Mouse (Mus musculus) forebrain, postnatal 0 days (tissue): ENCODE data around the gene Samd14. TPM values are rescaled to one million over a fixed set of nuclear protein-coding genes. Genes with fewer than 3 reads are reported as not detected.

Experiments used
- ATAC-seq: fragments of 200-750 bp; cut with Nextera tagmentation; 2 replicates; pipeline ENCODE4 v1.8.0; 2017; ENCODE audit warnings: mild to moderate bottlenecking, moderate library complexity
- DNase-seq: peaks from one replicate; pipeline ENCODE4 v3.0.0-alpha.2; 2015
- H3K27ac ChIP-seq: fragments of 300-500 bp; sonication (generic); 2 replicates; pipeline ENCODE4 v1.5.1; 2014; ENCODE audit warnings: low read depth, mild to moderate bottlenecking, antibody characterized with exemption, low read length, moderate library complexity, mixed read lengths
- H3K27me3 ChIP-seq: fragments of 300-500 bp; sonication (generic); 2 replicates; pipeline ENCODE4 v1.6.1; 2014; ENCODE audit warnings: mild to moderate bottlenecking, low read length, mixed read lengths; ENCODE audit not compliant: insufficient read depth
- H3K36me3 ChIP-seq: fragments of 300-500 bp; sonication (generic); 2 replicates; pipeline ENCODE4 v1.6.1; 2014; ENCODE audit warnings: mild to moderate bottlenecking, moderate library complexity; ENCODE audit not compliant: insufficient read depth
- H3K4me1 ChIP-seq: fragments of 300-500 bp; sonication (generic); 2 replicates; pipeline ENCODE4 v1.6.1; 2014; ENCODE audit warnings: antibody characterized with exemption; ENCODE audit not compliant: insufficient read depth
- H3K4me2 ChIP-seq: fragments of 300-500 bp; sonication (generic); 2 replicates; pipeline ENCODE4 v1.6.1; 2014; ENCODE audit warnings: low read depth, mild to moderate bottlenecking, moderate library complexity
- H3K4me3 ChIP-seq: fragments of 300-500 bp; sonication (generic); 2 replicates; pipeline ENCODE4 v1.5.1; 2014; ENCODE audit warnings: low read depth, low read length, mixed read lengths
- H3K9ac ChIP-seq: fragments of 300-500 bp; sonication (generic); 2 replicates; pipeline ENCODE4 v1.6.1; 2014; ENCODE audit warnings: mild to moderate bottlenecking
- H3K9me3 ChIP-seq: fragments of 300-500 bp; sonication (generic); 2 replicates; pipeline ENCODE4 v1.6.1; 2016; ENCODE audit warnings: low read length
- CTCF ChIP-seq: sonication (generic); IDR thresholded peaks from 2 replicates; pipeline ENCODE4 v1.5.1; 2016; ENCODE audit warnings: antibody characterized with exemption, control low read depth, low read depth
- WGBS: fragments of 180-500 bp; shearing (Covaris S2); extraction: QIAGEN DNeasy Blood & Tissue Kit; methylation state at CpG from one replicate; pipeline ENCODE4 v1.1.7; 2014; 5-methylcytosine and 5-hydroxymethylcytosine counted together
- polyA plus RNA-seq: library from polyadenylated mRNA; unstranded; fragments of >200 nt; fragmentation: Nextera tagmentation; extraction: Ambion mirVana; gene quantifications from 2 replicates; pipeline ENCODE4 v1.2.1, GENCODE M21; 2015
- total RNA-seq: library from RNA; depleted of rRNA; stranded (reverse); fragments of >200 nt; gene quantifications from 2 replicates; pipeline ENCODE4 v1.2.3, GENCODE M21; 2014

Samd14 gene
- total and polyA plus RNA-seq, 2 experiments from 2014 or later = 130 to 150 TPM

DNA sequence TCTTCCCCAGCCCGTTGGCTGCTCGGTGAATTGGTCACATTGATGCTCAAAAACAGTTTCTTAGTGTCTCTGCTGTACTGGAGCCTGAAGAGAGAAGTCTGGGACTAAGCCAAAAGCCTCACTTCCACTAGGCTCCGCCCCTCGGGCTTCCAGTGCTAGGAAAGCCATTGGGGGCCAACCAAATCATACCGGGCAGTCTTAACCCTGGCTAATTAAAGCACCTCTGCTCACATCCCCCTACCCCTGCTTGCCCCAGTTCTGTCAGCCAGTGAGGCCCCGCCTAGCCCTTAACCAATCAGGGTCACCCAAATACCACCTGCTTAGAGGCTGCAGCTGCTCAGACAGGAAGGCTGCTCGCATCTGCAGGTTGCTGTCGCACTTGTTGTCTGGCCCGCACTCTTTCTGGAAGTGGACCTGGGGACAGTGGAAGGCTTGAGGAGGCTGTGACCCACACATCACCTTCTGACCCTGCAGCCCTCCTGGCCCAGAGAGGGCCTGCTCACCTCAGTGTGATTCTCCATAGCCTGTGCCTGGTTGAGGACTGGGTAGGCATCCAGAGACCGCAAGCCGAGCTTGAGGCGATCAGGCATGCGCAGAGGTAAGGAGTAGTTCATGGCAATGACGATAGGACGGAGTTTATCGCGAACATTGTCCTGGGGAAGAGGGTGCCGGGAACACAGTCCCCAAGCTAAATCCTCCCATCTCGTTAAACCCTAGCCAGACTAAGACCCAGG lies 47.3 kb downstream of the Samd14 start:
- H3K4me2 ChIP-seq = peak overlapping the region; percentile 33
- DNase-seq = peak; percentile 39
- peaks cover 17% of the 10 kb centered on the region; the same call in 1 of the 2 replicates for H3K36me3 ChIP-seq

DNA sequence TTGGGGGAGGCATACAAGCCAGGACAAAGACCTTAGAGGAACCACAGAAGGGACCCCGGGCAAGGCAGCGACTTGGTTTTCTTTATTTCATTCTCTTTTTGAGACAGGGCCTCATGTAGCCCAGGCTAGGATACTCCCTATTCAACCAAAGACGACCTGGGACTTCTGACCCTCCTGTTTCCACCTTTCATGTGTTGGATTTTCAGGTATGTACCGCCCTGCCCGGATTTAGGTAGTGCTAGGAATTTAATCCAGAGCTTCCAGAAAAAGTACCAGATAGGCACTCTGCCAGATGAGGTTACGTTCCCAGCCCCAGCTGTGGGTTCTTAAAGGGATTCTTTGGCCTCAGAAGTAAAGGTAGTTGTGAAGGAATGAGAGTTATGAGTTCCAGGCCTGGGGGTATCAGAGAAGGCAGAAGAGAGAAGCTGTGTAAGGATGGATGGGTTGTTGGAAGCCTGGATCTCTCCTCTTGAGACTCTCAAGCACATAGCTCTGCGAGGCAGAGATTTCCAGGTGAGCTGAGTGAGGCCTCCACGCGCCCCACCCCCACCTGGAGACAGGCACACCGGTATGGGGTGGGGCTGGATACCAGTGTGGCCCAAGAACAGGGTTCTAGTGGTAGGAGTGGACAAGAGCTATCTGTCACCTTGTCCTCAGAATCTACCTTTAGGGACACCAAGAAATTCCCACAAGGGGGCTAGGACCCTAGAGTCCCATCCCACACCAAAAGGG lies 59.7 kb downstream of the Samd14 start:
- Histone ChIP-seq H3K9me3 (no peaks in the 10 kb centered on the region), H3K27ac (no peak overlapping the region), H3K27me3 (peaks cover 4% of the 10 kb centered on the region; the same call in 1 of the 2 replicates), H3K9ac (no peak overlapping the region), H3K4me1 (no peaks in the 10 kb centered on the region), H3K36me3 (no peaks in the 10 kb centered on the region), H3K4me3 (no peak overlapping the region), H3K4me2 (no peak overlapping the region)
- ATAC-seq = no peak
- 88% methylated on average over 10 of the region's 10 CpGs for WGBS
- DNase-seq = no peak
- no peak for TF ChIP-seq CTCF

More for the DNA sequence above, 47.3 kb downstream of the Samd14 start:
- no peaks in the 10 kb centered on the region for H3K27me3 ChIP-seq
- H3K9ac ChIP-seq = peak overlapping the region; percentile 2; the same call in 1 of the 2 replicates
- 0 out of 2 replicates have a peak overlapping the region, but pooled peaks have one; percentile 9 for H3K4me3 ChIP-seq
- WGBS = 19% methylated on average over 19 of the region's 19 CpGs
- no peak overlapping the region for H3K27ac ChIP-seq
- H3K9me3 ChIP-seq = no peaks in the 10 kb centered on the region
- no peaks in the 10 kb centered on the region for H3K4me1 ChIP-seq
- TF ChIP-seq CTCF = no peak
- ATAC-seq = peak; percentile 65

DNA sequence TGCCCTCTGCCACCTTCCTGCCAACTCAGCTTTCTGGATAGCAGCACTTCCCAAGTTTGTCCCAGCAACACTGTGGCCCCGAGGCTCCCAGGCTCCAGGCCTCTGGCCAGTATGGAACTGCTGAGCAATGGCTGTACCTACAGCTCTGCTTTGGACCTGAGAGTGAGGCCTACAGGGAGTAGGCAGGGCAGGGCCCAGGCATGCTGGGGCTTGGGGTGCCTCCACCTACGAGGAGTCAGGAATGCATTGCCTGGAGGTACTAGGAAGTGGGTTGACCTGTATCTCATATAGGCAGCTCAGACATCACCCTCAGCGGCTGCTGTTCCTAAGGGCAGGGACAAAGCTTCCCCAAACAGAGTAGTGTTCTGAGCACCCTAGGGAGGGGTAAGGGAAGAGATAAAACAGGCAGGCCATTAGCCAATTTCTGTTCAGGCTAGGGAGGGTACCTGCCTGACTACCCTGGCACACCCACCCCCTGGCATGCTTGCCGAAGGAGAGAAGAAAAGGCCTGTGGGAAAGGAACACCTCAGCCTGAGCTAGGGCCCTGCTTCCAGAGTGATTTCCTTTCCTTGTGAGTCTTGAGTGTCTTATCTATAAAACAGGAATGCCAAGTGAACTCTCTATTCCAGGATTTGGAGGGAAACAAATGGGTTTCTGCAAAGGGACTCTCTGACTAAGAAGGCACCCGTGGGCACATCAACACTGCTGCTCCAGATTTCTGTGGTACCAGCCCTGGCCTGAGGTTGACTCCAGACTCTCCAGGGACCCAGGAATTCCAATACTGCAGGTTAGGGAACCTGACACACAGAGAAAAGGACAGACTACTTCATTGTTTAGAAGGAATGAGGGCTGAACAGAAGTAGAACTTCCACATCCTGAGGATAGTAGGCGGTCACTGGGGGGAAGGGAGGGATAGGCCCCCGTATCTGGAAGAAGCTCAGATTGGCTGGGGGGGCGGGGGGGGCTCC lies 60.7 kb downstream of the Samd14 start:
- Histone ChIP-seq H3K9ac (no peak overlapping the region), H3K36me3 (no peaks in the 10 kb centered on the region), H3K4me2 (no peak overlapping the region), H3K27ac (no peak overlapping the region), H3K4me3 (no peak overlapping the region), H3K27me3 (peaks cover 10% of the 10 kb centered on the region; the same call in 1 of the 2 replicates), H3K9me3 (no peaks in the 10 kb centered on the region), H3K4me1 (no peaks in the 10 kb centered on the region)
- TF ChIP-seq CTCF = no peak
- WGBS = 71% methylated on average over 8 of the region's 8 CpGs
- ATAC-seq (no peak), DNase-seq (no peak)

DNA sequence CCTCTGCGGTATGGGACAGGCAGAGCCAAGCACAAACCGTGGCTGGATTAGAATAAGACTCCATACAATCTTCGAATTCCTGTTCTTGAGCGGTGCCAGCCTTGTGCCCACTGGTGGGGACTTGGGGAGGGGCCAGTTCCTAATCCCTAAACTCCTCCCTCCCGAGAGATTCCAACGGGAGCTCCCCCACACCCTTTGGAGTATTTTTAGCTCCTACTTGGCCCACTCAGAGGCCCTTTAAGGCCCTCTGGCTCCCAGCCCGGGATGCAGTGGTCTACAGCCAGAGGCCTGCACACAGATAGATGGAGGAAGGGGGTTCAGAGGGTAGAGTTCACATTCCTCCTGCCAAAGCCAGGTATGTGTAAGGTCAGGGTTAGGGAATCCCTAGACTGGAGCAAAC lies 61.6 kb downstream of the Samd14 start:
- Histone ChIP-seq H3K4me2 (no peak overlapping the region), H3K9me3 (no peaks in the 10 kb centered on the region), H3K36me3 (no peaks in the 10 kb centered on the region), H3K27me3 (peaks cover 11% of the 10 kb centered on the region; the same call in 1 of the 2 replicates), H3K4me1 (no peaks in the 10 kb centered on the region), H3K4me3 (no peak overlapping the region), H3K9ac (no peak overlapping the region), H3K27ac (no peak overlapping the region)
- no peak for TF ChIP-seq CTCF
- ATAC-seq (no peak), DNase-seq (no peak)
- 33% methylated on average over 7 of the region's 7 CpGs for WGBS

DNA sequence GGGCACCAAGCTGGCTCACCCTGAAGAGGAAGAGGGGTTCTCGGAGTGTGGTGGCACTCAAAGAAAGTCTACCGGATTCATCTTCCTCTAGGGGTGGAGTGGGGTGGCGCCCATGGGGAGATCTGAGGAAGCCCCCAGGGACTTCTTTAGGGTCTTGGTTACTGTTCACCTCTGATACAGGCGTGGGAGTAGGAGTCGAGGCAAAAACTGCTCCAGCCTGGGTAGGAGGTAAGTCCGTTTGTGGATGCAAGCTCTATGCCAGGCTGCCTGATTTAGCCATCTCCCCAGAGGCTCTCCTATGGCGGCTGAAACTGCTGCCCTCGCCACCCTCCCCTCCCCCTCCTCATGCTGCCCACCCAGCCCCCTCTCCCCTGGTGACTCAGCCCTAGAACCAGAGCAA lies 62.5 kb downstream of the Samd14 start:
- TF ChIP-seq CTCF = no peak
- Histone ChIP-seq H3K27me3 (peaks cover 11% of the 10 kb centered on the region; the same call in 1 of the 2 replicates), H3K36me3 (no peaks in the 10 kb centered on the region), H3K4me3 (no peak overlapping the region), H3K9me3 (no peaks in the 10 kb centered on the region), H3K9ac (no peak overlapping the region), H3K4me2 (no peak overlapping the region), H3K27ac (no peak overlapping the region), H3K4me1 (no peaks in the 10 kb centered on the region)
- 81% methylated on average over 8 of the region's 8 CpGs for WGBS
- DNase-seq (no peak), ATAC-seq (no peak)

DNA sequence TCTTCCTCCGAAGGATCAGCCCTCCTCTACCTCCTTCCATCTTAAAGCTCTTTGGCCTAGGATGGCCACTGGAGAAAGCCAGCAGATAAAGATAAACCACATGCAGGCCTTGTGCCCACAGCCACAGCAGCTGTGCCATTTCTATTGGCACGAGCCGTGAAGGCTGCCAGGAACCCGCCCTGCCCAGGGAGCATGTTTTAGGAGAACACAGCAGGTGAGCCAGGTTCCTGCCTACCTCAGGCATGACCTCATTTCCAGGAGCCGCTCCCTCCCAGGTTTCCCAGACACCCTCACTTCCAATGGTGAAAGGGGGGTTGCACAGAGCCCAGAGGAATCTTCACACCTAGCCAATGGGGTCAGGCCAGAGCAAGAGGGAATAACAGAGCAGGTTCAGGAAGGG lies 63.1 kb downstream of the Samd14 start:
- Histone ChIP-seq H3K4me1 (no peaks in the 10 kb centered on the region), H3K27me3 (peaks cover 15% of the 10 kb centered on the region; the same call in 1 of the 2 replicates), H3K36me3 (no peaks in the 10 kb centered on the region), H3K4me3 (no peak overlapping the region), H3K9ac (no peak overlapping the region), H3K27ac (no peak overlapping the region), H3K9me3 (no peaks in the 10 kb centered on the region), H3K4me2 (no peak overlapping the region)
- ATAC-seq (no peak), DNase-seq (no peak)
- WGBS = 58% methylated on average over 5 of the region's 5 CpGs
- TF ChIP-seq CTCF = no peak
